Mouse (Mus musculus) intestine, embryonic 15.5 days (tissue): ENCODE measurements around the gene Vmn1r57. TPM values are rescaled to one million over a fixed set of nuclear protein-coding genes. Genes with fewer than 3 reads are reported as not detected.
"Not testable (repeated sequence)": the region's sequence is repeated elsewhere in the genome, so short reads cannot be mapped to it uniquely, and the experiment has no call there.

Experiments
- ATAC-seq: fragments of 200-750 bp; cut with Nextera tagmentation; 2 replicates; pipeline ENCODE4 v1.8.0; 2017; ENCODE audit warnings: moderate TSS enrichment, moderate library complexity
- H3K27ac ChIP-seq: fragments of 300-500 bp; sonication (generic); 2 replicates; pipeline ENCODE4 v1.5.1; 2015; ENCODE audit warnings: mild to moderate bottlenecking, inconsistent platforms
- H3K27me3 ChIP-seq: fragments of 300-500 bp; sonication (generic); replicated peaks from 2 replicates; pipeline ENCODE4 v1.6.1; 2015; ENCODE audit warnings: inconsistent platforms
- H3K36me3 ChIP-seq: fragments of 300-500 bp; sonication (generic); 2 replicates; pipeline ENCODE4 v1.6.1; 2015; ENCODE audit warnings: inconsistent platforms
- H3K4me1 ChIP-seq: fragments of 300-500 bp; sonication (generic); replicated peaks from 2 replicates; pipeline ENCODE4 v1.6.1; 2015; ENCODE audit warnings: inconsistent platforms
- H3K4me2 ChIP-seq: fragments of 300-500 bp; sonication (generic); replicated peaks from 2 replicates; pipeline ENCODE4 v1.6.1; 2015; ENCODE audit warnings: mild to moderate bottlenecking, inconsistent platforms
- H3K4me3 ChIP-seq: fragments of 300-500 bp; sonication (generic); replicated peaks from 2 replicates; pipeline ENCODE4 v1.5.1; 2015; ENCODE audit warnings: inconsistent platforms
- H3K9ac ChIP-seq: fragments of 300-500 bp; sonication (generic); 2 replicates; pipeline ENCODE4 v1.6.1; 2015; ENCODE audit warnings: inconsistent platforms
- H3K9me3 ChIP-seq: fragments of 300-500 bp; sonication (generic); 2 replicates; pipeline ENCODE4 v1.6.1; 2016; ENCODE audit warnings: inconsistent platforms
- WGBS: fragments of 180-500 bp; shearing (Covaris S2); methylation state at CpG from one replicate; pipeline ENCODE4 v1.1.7; 2015; 5-methylcytosine and 5-hydroxymethylcytosine counted together
- polyA plus RNA-seq: library from polyadenylated mRNA; unstranded; fragments of >200 nt; fragmentation: Nextera tagmentation; extraction: Ambion mirVana; gene quantifications from 2 replicates; pipeline ENCODE4 v1.2.1, GENCODE M21; 2015

The Vmn1r57 gene
- not detected in 2 replicates for polyA plus RNA-seq

GRCm38 (mm10) chr7:5218193-5218592, at the start of gene Vmn1r57:
Gene Vmn1r57, plus strand, starts transcription at chr7:5218493.
- H3K27me3 ChIP-seq, H3K4me1 ChIP-seq, H3K9me3 ChIP-seq, H3K9ac ChIP-seq, H3K4me2 ChIP-seq, H3K36me3 ChIP-seq, H3K4me3 ChIP-seq, H3K27ac ChIP-seq, ATAC-seq: not testable (repeated sequence)
- 67% methylated on average over 1 of the region's 1 CpGs for WGBS

GRCm38 (mm10) chr7:5196647-5197046, 21.6 kb upstream of the Vmn1r57 start, which contains the start of gene Vmn1r56:
Gene Vmn1r56, minus strand, starts transcription at chr7:5196747.
- ATAC-seq, H3K27ac ChIP-seq, H3K4me1 ChIP-seq, H3K4me3 ChIP-seq, H3K4me2 ChIP-seq, H3K9ac ChIP-seq, H3K27me3 ChIP-seq, H3K9me3 ChIP-seq, H3K36me3 ChIP-seq: not testable (repeated sequence)

GRCm38 (mm10) chr7:5263051-5263450, 44.8 kb downstream of the Vmn1r57 start:
- H3K27me3 ChIP-seq: no peaks in the 10 kb centered on the region
- no peak overlapping the region for H3K9ac ChIP-seq
- H3K36me3 ChIP-seq: no peaks in the 10 kb centered on the region
- no peak overlapping the region for H3K4me3 ChIP-seq
- H3K27ac ChIP-seq: no peak overlapping the region
- H3K4me1 ChIP-seq: no peaks in the 10 kb centered on the region
- H3K4me2 ChIP-seq: no peak overlapping the region
- 87% methylated on average over 3 of the region's 3 CpGs for WGBS
- ATAC-seq: no peak
- no peaks in the 10 kb centered on the region for H3K9me3 ChIP-seq

Other genes starting within 250 kb of the Vmn1r57 start
- not detected in 2 replicates for gene Sbk3, start 247.3 kb upstream of the Vmn1r57 start, polyA plus RNA-seq
- 22.2 and 24.6 TPM in 2 replicates for gene Zfp579, start 222.3 kb upstream of the Vmn1r57 start, polyA plus RNA-seq
- 20.2 and 21.4 TPM in 2 replicates for gene Zfp524, start 204.1 kb upstream of the Vmn1r57 start, polyA plus RNA-seq
- 37.0 and 38.5 TPM in 2 replicates for gene Fiz1, start 203.8 kb upstream of the Vmn1r57 start, polyA plus RNA-seq
- gene Gm44973, start 203.0 kb upstream of the Vmn1r57 start, polyA plus RNA-seq: 1.6 TPM in 2 replicates
- gene Zfp865, start 198.1 kb upstream of the Vmn1r57 start, polyA plus RNA-seq: 5.5 and 5.6 TPM in 2 replicates
- 13.4 TPM in 2 replicates for gene Ccdc106, start 197.9 kb upstream of the Vmn1r57 start, polyA plus RNA-seq
- not detected in 2 replicates for gene 4632433K11Rik, start 184.4 kb upstream of the Vmn1r57 start, polyA plus RNA-seq
- gene Zfp784, start 180.0 kb upstream of the Vmn1r57 start, polyA plus RNA-seq: 6.0 and 6.5 TPM in 2 replicates
- 22.2 and 25.0 TPM in 2 replicates for gene Zfp580, start 167.0 kb upstream of the Vmn1r57 start, polyA plus RNA-seq
- gene U2af2, start 156.3 kb upstream of the Vmn1r57 start, polyA plus RNA-seq: 126 and 130 TPM in 2 replicates
- 62.4 and 66.5 TPM in 2 replicates for gene Epn1, start 138.3 kb upstream of the Vmn1r57 start, polyA plus RNA-seq
- gene Rfpl4, start 101.5 kb upstream of the Vmn1r57 start, polyA plus RNA-seq: not detected in 2 replicates
- 0.31 and 0.56 TPM in 2 replicates for gene Rasl2-9, start 92.5 kb upstream of the Vmn1r57 start, polyA plus RNA-seq
- gene Vmn1r55, start 68.8 kb upstream of the Vmn1r57 start, polyA plus RNA-seq: not detected in 2 replicates
- gene Vmn1r56, start 21.7 kb upstream of the Vmn1r57 start, polyA plus RNA-seq: not detected in 2 replicates
- not detected in 2 replicates for gene Gm5065, start 132.0 kb downstream of the Vmn1r57 start, polyA plus RNA-seq
- not detected in 2 replicates for gene Nlrp2, start 132.5 kb downstream of the Vmn1r57 start, polyA plus RNA-seq
- not detected in 2 replicates for gene Vmn1r58, start 194.9 kb downstream of the Vmn1r57 start, polyA plus RNA-seq
- not detected in 2 replicates for gene Vmn1r59, start 238.3 kb downstream of the Vmn1r57 start, polyA plus RNA-seq